Mouse (Mus musculus): ENCODE results near the gene Crybb2. TPM values are rescaled to one million over a fixed set of nuclear protein-coding genes. Genes with fewer than 3 reads are reported as not detected.

Crybb2 gene
- total RNA-seq, 1 experiment, result not detected

DNA sequence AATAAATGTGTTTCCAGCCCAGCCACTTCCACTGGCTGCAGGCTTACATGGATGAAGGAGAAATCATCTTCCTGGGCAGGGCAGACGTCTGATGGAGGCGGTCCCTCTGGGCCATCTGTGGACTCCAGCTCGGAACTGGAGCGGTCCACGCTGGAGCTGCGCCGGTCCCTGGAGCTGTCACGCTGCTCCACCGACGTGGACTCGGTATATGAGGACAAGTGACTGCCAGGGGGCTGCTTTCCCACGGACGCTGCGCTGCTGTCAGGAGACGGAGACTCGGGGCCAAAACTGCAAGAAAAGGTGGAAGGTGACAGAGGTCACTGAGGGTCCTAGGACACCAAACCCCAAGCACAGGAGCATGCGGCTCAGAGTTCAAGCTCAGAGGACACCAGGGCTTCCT, 27.6 kb upstream of the Crybb2 start:
- in situ Hi-C loops (cut with MboI; ENCODE audit: low sequenced_read_pairs in 2 of 2, unreplicated experiment in 2 of 2), result no loop called here
- H3K4me1 ChIP-seq (ENCODE audit: control insufficient read depth in 2 of 2, insufficient read depth in 2 of 2, low read length in 2 of 2, poor library complexity in 1 of 2), result no peaks in the 10 kb centered on the region
- no peak overlapping the region for H3K4me3 ChIP-seq (ENCODE audit: insufficient read depth in 1 of 2, low read depth in 1 of 2, low read length in 2 of 2, poor library complexity in 1 of 2, severe bottlenecking in 1 of 2)
- H3K9me3 ChIP-seq (ENCODE audit: control insufficient read depth, insufficient read depth, low read depth, low read length), result no peaks in the 10 kb centered on the region
- no peak overlapping the region for H3K9ac ChIP-seq (ENCODE audit: insufficient read depth, low read depth, low read length, poor library complexity, severe bottlenecking)
- H3K27ac ChIP-seq (ENCODE audit: insufficient read depth, low read depth, low read length, poor library complexity, severe bottlenecking), result no peak overlapping the region
- DNase-seq (ENCODE audit: low read depth, low spot score), result no peak
- H3K36me3 ChIP-seq (ENCODE audit: control insufficient read depth, insufficient read depth, low read length, poor library complexity, severe bottlenecking), result no peaks in the 10 kb centered on the region
- TF ChIP-seq CHD2 (IDR thresholded peaks at IDR 0.05; ENCODE audit: low read depth, low read length), result no peak
- no peak for TF ChIP-seq ZC3H11A (IDR thresholded peaks at IDR 0.05; ENCODE audit: borderline replicate concordance, low read depth, low read length)
- TF ChIP-seq MAFK (IDR thresholded peaks at IDR 0.05; ENCODE audit: insufficient read depth, low read depth, low read length), result no peak
- TF ChIP-seq HCFC1 (IDR thresholded peaks at IDR 0.05; ENCODE audit: borderline replicate concordance, insufficient read depth, low read length), result no peak
- no peak for TF ChIP-seq ZNF384 (IDR thresholded peaks at IDR 0.05; ENCODE audit: low read depth, low read length)

DNA sequence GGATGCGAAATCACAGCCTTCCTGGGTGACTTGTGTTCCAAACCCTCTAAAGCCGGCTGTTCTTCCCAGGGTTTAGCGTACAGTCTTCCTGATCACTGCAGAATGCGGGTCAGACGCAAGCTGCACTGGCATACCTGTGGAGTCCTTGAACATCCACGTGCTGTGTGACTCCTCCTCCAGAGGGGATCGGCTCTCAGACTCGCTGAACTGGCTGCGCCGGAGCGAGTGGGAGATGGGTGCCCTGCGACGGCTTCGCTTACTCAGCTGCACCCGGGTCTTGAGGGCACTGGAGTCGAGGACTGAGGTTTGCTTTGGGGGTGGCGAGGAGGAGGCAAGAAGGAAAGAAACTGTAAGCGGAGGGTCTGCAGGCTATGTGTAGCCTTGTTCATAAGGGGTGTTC, 25.5 kb upstream of the Crybb2 start:
- Histone ChIP-seq H3K9me3 (ENCODE audit: control insufficient read depth, insufficient read depth, low read depth, low read length) (no peaks in the 10 kb centered on the region), H3K9ac (ENCODE audit: insufficient read depth, low read depth, low read length, poor library complexity, severe bottlenecking) (no peak overlapping the region), H3K4me1 (ENCODE audit: control insufficient read depth in 2 of 2, insufficient read depth in 2 of 2, low read length in 2 of 2, poor library complexity in 1 of 2) (peaks cover 0 to 8% of the 10 kb centered on the region in 2 experiments; a peak in 1 of 4 replicates), H3K4me3 (ENCODE audit: insufficient read depth in 1 of 2, low read depth in 1 of 2, low read length in 2 of 2, poor library complexity in 1 of 2, severe bottlenecking in 1 of 2) (no peak overlapping the region), H3K36me3 (ENCODE audit: control insufficient read depth, insufficient read depth, low read length, poor library complexity, severe bottlenecking) (no peaks in the 10 kb centered on the region), H3K27ac (ENCODE audit: insufficient read depth, low read depth, low read length, poor library complexity, severe bottlenecking) (no peak overlapping the region)
- in situ Hi-C loops (cut with MboI; ENCODE audit: low sequenced_read_pairs in 2 of 2, unreplicated experiment in 2 of 2), result no loop called here
- no peak for DNase-seq (ENCODE audit: low read depth, low spot score)
- TF ChIP-seq ZNF384 (IDR thresholded peaks at IDR 0.05; ENCODE audit: low read depth, low read length) (no peak), HCFC1 (IDR thresholded peaks at IDR 0.05; ENCODE audit: borderline replicate concordance, insufficient read depth, low read length) (no peak), MAFK (IDR thresholded peaks at IDR 0.05; ENCODE audit: insufficient read depth, low read depth, low read length) (no peak), ZC3H11A (IDR thresholded peaks at IDR 0.05; ENCODE audit: borderline replicate concordance, low read depth, low read length) (no peak), CHD2 (IDR thresholded peaks at IDR 0.05; ENCODE audit: low read depth, low read length) (no peak)

DNA sequence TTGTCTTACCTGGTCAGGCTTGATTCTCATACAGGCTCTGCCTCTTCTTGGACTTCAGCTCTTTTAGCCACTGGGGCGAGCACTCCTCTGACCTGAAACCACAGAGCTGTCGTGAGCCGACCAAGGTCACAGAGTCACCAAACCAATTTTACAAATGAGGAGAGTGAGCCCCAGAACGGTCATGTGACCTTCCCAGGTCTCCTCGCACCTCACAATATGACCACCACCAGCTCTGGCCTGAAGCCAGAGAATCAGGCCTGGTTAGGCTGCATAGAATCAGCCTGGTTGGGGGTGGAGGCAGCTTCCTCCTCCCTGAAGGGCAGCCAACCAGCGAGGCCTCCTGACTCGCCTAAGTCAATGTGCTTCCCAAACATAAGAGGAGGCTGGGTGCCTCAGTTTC, 22.5 kb upstream of the Crybb2 start:
- no peak overlapping the region for H3K27ac ChIP-seq (ENCODE audit: insufficient read depth, low read depth, low read length, poor library complexity, severe bottlenecking)
- no peak overlapping the region for H3K9ac ChIP-seq (ENCODE audit: insufficient read depth, low read depth, low read length, poor library complexity, severe bottlenecking)
- no peak overlapping the region for H3K4me3 ChIP-seq (ENCODE audit: insufficient read depth in 1 of 2, low read depth in 1 of 2, low read length in 2 of 2, poor library complexity in 1 of 2, severe bottlenecking in 1 of 2)
- no peak for TF ChIP-seq MAFK (IDR thresholded peaks at IDR 0.05; ENCODE audit: insufficient read depth, low read depth, low read length)
- TF ChIP-seq HCFC1 (IDR thresholded peaks at IDR 0.05; ENCODE audit: borderline replicate concordance, insufficient read depth, low read length), result no peak
- TF ChIP-seq ZNF384 (IDR thresholded peaks at IDR 0.05; ENCODE audit: low read depth, low read length), result no peak
- no peak for TF ChIP-seq ZC3H11A (IDR thresholded peaks at IDR 0.05; ENCODE audit: borderline replicate concordance, low read depth, low read length)
- no peak for TF ChIP-seq CHD2 (IDR thresholded peaks at IDR 0.05; ENCODE audit: low read depth, low read length)
- in situ Hi-C loops (cut with MboI; ENCODE audit: low sequenced_read_pairs in 2 of 2, unreplicated experiment in 2 of 2), result no loop called here
- peaks cover 0 to 10% of the 10 kb centered on the region in 2 experiments; a peak in 1 of 4 replicates for H3K4me1 ChIP-seq (ENCODE audit: control insufficient read depth in 2 of 2, insufficient read depth in 2 of 2, low read length in 2 of 2, poor library complexity in 1 of 2)
- no peaks in the 10 kb centered on the region for H3K9me3 ChIP-seq (ENCODE audit: control insufficient read depth, insufficient read depth, low read depth, low read length)
- DNase-seq (ENCODE audit: low read depth, low spot score), result no peak
- no peaks in the 10 kb centered on the region; the same call in 1 of the 2 replicates for H3K36me3 ChIP-seq (ENCODE audit: control insufficient read depth, insufficient read depth, low read length, poor library complexity, severe bottlenecking)

GRCm38 (mm10) chr5:113091162-113091561, 21.2 kb upstream of the Crybb2 start:
- no peaks in the 10 kb centered on the region; the same call in 1 of the 2 replicates for H3K36me3 ChIP-seq (ENCODE audit: control insufficient read depth, insufficient read depth, low read length, poor library complexity, severe bottlenecking)
- no peak overlapping the region for H3K9ac ChIP-seq (ENCODE audit: insufficient read depth, low read depth, low read length, poor library complexity, severe bottlenecking)
- H3K4me1 ChIP-seq (ENCODE audit: control insufficient read depth in 2 of 2, insufficient read depth in 2 of 2, low read length in 2 of 2, poor library complexity in 1 of 2), result peaks cover 0 to 10% of the 10 kb centered on the region in 2 experiments; a peak in 1 of 4 replicates
- in situ Hi-C loops (cut with MboI; ENCODE audit: low sequenced_read_pairs in 2 of 2, unreplicated experiment in 2 of 2), result no loop called here
- peak; percentile 64 for DNase-seq (ENCODE audit: low read depth, low spot score)
- no peak overlapping the region for H3K4me3 ChIP-seq (ENCODE audit: insufficient read depth in 1 of 2, low read depth in 1 of 2, low read length in 2 of 2, poor library complexity in 1 of 2, severe bottlenecking in 1 of 2)
- TF ChIP-seq HCFC1 (IDR thresholded peaks at IDR 0.05; ENCODE audit: borderline replicate concordance, insufficient read depth, low read length) (no peak), MAFK (IDR thresholded peaks at IDR 0.05; ENCODE audit: insufficient read depth, low read depth, low read length) (no peak), ZC3H11A (IDR thresholded peaks at IDR 0.05; ENCODE audit: borderline replicate concordance, low read depth, low read length) (no peak), ZNF384 (IDR thresholded peaks at IDR 0.05; ENCODE audit: low read depth, low read length) (no peak), CHD2 (IDR thresholded peaks at IDR 0.05; ENCODE audit: low read depth, low read length) (no peak)
- H3K9me3 ChIP-seq (ENCODE audit: control insufficient read depth, insufficient read depth, low read depth, low read length), result no peaks in the 10 kb centered on the region
- H3K27ac ChIP-seq (ENCODE audit: insufficient read depth, low read depth, low read length, poor library complexity, severe bottlenecking), result no peak overlapping the region

Data from ES-E14 (cell line).